Mouse (Mus musculus) liver, embryonic 13.5 days (tissue): ENCODE measurements around the gene Slc39a11. TPM values are rescaled to one million over a fixed set of nuclear protein-coding genes. Genes with fewer than 3 reads are reported as not detected.

Experiments used
- ATAC-seq: fragments of 200-750 bp; cut with Nextera tagmentation; 2 replicates; pipeline ENCODE4 v1.8.0; 2017; ENCODE audit warnings: low read depth, mild to moderate bottlenecking, moderate number of reproducible peaks, moderate library complexity
- DNase-seq: peaks from one replicate; pipeline ENCODE4 v3.0.0; 2022
- H3K27ac ChIP-seq: fragments of 300-500 bp; sonication (generic); 2 replicates; pipeline ENCODE4 v1.5.1; 2015; ENCODE audit warnings: moderate library complexity, mild to moderate bottlenecking, inconsistent platforms
- H3K27me3 ChIP-seq: fragments of 300-500 bp; sonication (generic); 2 replicates; pipeline ENCODE4 v1.6.1; 2015; ENCODE audit warnings: mild to moderate bottlenecking, inconsistent platforms
- H3K36me3 ChIP-seq: fragments of 300-500 bp; sonication (generic); 2 replicates; pipeline ENCODE4 v1.6.1; 2015; ENCODE audit warnings: mild to moderate bottlenecking, inconsistent platforms
- H3K4me1 ChIP-seq: fragments of 300-500 bp; sonication (generic); replicated peaks from 2 replicates; pipeline ENCODE4 v1.6.1; 2015; ENCODE audit warnings: inconsistent platforms
- H3K4me2 ChIP-seq: fragments of 300-500 bp; sonication (generic); 2 replicates; pipeline ENCODE4 v1.6.1; 2015; ENCODE audit warnings: inconsistent platforms, mild to moderate bottlenecking, moderate library complexity
- H3K4me3 ChIP-seq: fragments of 300-500 bp; sonication (generic); replicated peaks from 2 replicates; pipeline ENCODE4 v1.5.1; 2015; ENCODE audit warnings: mild to moderate bottlenecking, inconsistent platforms
- H3K9ac ChIP-seq: fragments of 300-500 bp; sonication (generic); 2 replicates; pipeline ENCODE4 v1.6.1; 2015; ENCODE audit warnings: mild to moderate bottlenecking, inconsistent platforms
- H3K9me3 ChIP-seq: fragments of 300-500 bp; sonication (generic); replicated peaks from 2 replicates; pipeline ENCODE4 v1.6.1; 2016; ENCODE audit warnings: inconsistent platforms
- WGBS: fragments of 180-500 bp; shearing (Covaris S2); methylation state at CpG from one replicate; pipeline ENCODE4 v1.1.7; 2015; ENCODE audit not compliant: insufficient replicate concordance; 5-methylcytosine and 5-hydroxymethylcytosine counted together
- polyA plus RNA-seq: library from polyadenylated mRNA; unstranded; fragments of >200 nt; fragmentation: Nextera tagmentation; extraction: Ambion mirVana; gene quantifications from 2 replicates; pipeline ENCODE4 v1.2.1, GENCODE M21; 2015

The Slc39a11 gene
- polyA plus RNA-seq, 1 experiment from 2014 or later = 15.0 TPM

DNA sequence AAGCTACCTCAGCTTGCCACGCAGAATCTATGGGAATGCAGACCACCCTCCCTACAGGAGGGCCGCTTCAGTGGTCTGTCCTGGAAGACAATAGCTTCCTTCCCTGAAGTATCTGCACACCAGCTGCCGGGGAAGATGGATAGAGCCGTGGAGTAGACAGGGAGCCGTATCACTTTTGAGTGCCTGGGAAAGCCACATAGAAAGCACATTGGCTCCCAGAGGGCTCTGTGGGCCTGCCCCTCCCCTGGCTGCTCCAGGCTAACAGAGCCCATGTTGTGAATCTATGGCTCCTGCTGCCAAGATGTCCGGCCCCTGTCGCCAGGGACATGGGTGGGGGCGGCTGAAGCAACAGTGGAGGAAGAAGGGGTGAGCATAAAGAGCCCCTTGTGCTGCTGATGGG lies 355.4 kb downstream of the Slc39a11 start:
- H3K9me3 ChIP-seq = no peaks in the 10 kb centered on the region
- H3K36me3 ChIP-seq = no peaks in the 10 kb centered on the region

GRCm38 (mm10) chr11:113292906-113293614 lies 356.8 kb downstream of the Slc39a11 start:
- Histone ChIP-seq H3K4me3 (no peak overlapping the region), H3K4me1 (peaks cover 11% of the 10 kb centered on the region; the same call in 1 of the 2 replicates), H3K27me3 (no peaks in the 10 kb centered on the region), H3K36me3 (no peaks in the 10 kb centered on the region), H3K27ac (no peak overlapping the region), H3K9ac (no peak overlapping the region), H3K9me3 (no peaks in the 10 kb centered on the region), H3K4me2 (no peak overlapping the region)
- ATAC-seq (no peak), DNase-seq (no peak)
- WGBS = 68% methylated on average over 13 of the region's 13 CpGs

More for the DNA sequence above, 355.4 kb downstream of the Slc39a11 start:
- Histone ChIP-seq H3K27me3 (no peaks in the 10 kb centered on the region), H3K4me1 (peaks cover 8% of the 10 kb centered on the region; the same call in 1 of the 2 replicates), H3K4me3 (no peak overlapping the region), H3K4me2 (no peak overlapping the region), H3K27ac (no peak overlapping the region), H3K9ac (no peak overlapping the region)
- no peak for ATAC-seq
- DNase-seq = no peak
- WGBS = 73% methylated on average over 8 of the region's 8 CpGs

- WGBS = 66% methylated on average over 17 of the region's 17 CpGs
- Histone ChIP-seq H3K4me2 (no peak overlapping the region), H3K4me1 (peaks cover 11% of the 10 kb centered on the region; the same call in 1 of the 2 replicates), H3K4me3 (no peak overlapping the region), H3K9me3 (no peaks in the 10 kb centered on the region), H3K36me3 (no peaks in the 10 kb centered on the region), H3K9ac (no peak overlapping the region), H3K27me3 (no peaks in the 10 kb centered on the region), H3K27ac (no peak overlapping the region)
- DNase-seq (no peak), ATAC-seq (no peak)
Observed at GRCm38 (mm10) chr11:113291781-113292714, 357.8 kb downstream of the Slc39a11 start.

GRCm38 (mm10) chr11:113290911-113291310 lies 359.0 kb downstream of the Slc39a11 start:
- Histone ChIP-seq H3K4me1 (peaks cover 11% of the 10 kb centered on the region; the same call in 1 of the 2 replicates), H3K36me3 (no peaks in the 10 kb centered on the region), H3K9ac (no peak overlapping the region), H3K4me2 (no peak overlapping the region), H3K4me3 (no peak overlapping the region), H3K27me3 (no peaks in the 10 kb centered on the region), H3K27ac (no peak overlapping the region), H3K9me3 (no peaks in the 10 kb centered on the region)
- no peak for DNase-seq
- no peak for ATAC-seq
- 67% methylated on average over 14 of the region's 14 CpGs for WGBS

DNA sequence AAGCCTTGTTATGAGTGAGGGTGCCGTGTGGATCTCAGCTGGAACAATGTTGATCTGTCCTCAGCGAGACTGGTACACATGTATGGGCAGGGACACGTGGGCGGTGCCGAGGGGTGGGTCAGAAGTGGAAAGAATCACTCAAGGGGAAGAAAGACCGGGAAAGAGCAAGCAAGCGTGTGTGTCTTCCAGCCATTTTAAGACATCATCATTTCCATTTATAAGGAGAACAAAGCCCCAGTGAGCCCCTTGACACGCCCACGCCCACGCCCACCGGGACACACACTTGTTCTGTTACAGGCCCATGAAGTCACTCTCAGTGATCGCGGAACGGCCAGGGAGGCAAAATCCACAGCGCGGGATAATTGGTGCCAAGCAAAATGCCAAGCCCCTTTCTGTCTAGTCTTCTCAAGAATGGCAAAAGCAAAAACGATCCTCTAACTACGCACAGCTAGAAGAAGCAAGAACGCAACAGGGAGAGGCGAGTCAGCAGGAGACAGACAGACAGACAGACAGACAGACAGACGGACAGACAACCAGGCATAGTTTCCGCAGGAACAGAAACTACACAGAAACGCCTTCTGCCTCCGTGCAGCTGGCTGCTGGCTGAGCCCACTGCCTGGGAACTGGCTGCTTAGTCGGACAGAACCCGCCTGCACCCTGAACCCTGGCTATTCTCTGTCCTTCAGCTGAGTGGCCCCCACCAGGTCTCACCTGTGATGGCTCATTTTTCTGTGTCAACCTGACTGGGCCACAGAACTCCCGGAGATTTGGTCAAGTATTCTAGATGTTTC lies 364.7 kb downstream of the Slc39a11 start:
- no peak overlapping the region for H3K4me3 ChIP-seq
- no peaks in the 10 kb centered on the region for H3K9me3 ChIP-seq
- peaks cover 6% of the 10 kb centered on the region; the same call in 1 of the 2 replicates for H3K4me1 ChIP-seq
- ATAC-seq (no peak), DNase-seq (no peak)
- 74% methylated on average over 27 of the region's 27 CpGs for WGBS
- no peak overlapping the region for H3K4me2 ChIP-seq
- no peak overlapping the region for H3K9ac ChIP-seq
- H3K27me3 ChIP-seq = no peaks in the 10 kb centered on the region
- H3K27ac ChIP-seq = no peak overlapping the region
- H3K36me3 ChIP-seq = no peaks in the 10 kb centered on the region

DNA sequence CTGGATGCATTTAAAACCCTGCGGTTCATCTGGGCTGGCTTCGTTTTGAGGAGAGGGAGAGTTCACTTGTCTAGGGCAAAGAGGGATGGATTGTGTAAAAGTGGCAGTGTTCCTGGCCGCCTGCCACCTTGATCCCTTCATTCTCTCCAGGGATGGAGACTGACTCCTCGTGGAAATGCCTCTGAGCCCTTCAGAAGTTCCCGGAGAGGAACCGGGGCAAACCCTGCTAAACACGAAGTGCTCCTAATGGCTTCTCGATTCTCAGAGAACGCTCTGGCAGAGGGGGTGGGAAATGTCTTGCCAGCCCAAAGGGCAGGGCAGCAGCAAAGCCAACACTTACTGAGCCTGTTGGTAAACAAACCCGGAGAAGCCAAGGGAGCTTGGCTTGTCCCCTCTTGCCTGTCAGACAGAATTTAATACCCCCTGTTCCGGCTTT lies 366.5 kb downstream of the Slc39a11 start:
- H3K9ac ChIP-seq = no peak overlapping the region
- no peaks in the 10 kb centered on the region for H3K4me1 ChIP-seq
- no peaks in the 10 kb centered on the region for H3K36me3 ChIP-seq
- DNase-seq (no peak), ATAC-seq (no peak)
- H3K4me2 ChIP-seq = no peak overlapping the region
- H3K27me3 ChIP-seq = no peaks in the 10 kb centered on the region
- WGBS = 42% methylated on average over 11 of the region's 11 CpGs
- H3K27ac ChIP-seq = no peak overlapping the region
- H3K4me3 ChIP-seq = no peak overlapping the region
- no peaks in the 10 kb centered on the region for H3K9me3 ChIP-seq

GRCm38 (mm10) chr11:113278238-113278637 lies 371.6 kb downstream of the Slc39a11 start:
- Histone ChIP-seq H3K4me1 (0 out of 2 replicates have a peak, but pooled peaks cover 5% of the 10 kb centered on the region), H3K27ac (no peak overlapping the region), H3K36me3 (no peaks in the 10 kb centered on the region), H3K27me3 (no peaks in the 10 kb centered on the region), H3K9me3 (no peaks in the 10 kb centered on the region), H3K9ac (no peak overlapping the region), H3K4me3 (no peak overlapping the region), H3K4me2 (no peak overlapping the region)
- no peak for DNase-seq
- 75% methylated on average over 6 of the region's 6 CpGs for WGBS
- no peak for ATAC-seq

- Histone ChIP-seq H3K9ac (no peak overlapping the region), H3K36me3 (no peaks in the 10 kb centered on the region), H3K4me3 (no peak overlapping the region), H3K4me2 (no peak overlapping the region), H3K9me3 (no peaks in the 10 kb centered on the region), H3K27me3 (no peaks in the 10 kb centered on the region), H3K27ac (no peak overlapping the region), H3K4me1 (0 out of 2 replicates have a peak, but pooled peaks cover 5% of the 10 kb centered on the region)
- DNase-seq = no peak
- WGBS = 53% methylated on average over 10 of the region's 10 CpGs
- ATAC-seq = no peak
Observed at GRCm38 (mm10) chr11:113277034-113277612, 372.8 kb downstream of the Slc39a11 start.

DNA sequence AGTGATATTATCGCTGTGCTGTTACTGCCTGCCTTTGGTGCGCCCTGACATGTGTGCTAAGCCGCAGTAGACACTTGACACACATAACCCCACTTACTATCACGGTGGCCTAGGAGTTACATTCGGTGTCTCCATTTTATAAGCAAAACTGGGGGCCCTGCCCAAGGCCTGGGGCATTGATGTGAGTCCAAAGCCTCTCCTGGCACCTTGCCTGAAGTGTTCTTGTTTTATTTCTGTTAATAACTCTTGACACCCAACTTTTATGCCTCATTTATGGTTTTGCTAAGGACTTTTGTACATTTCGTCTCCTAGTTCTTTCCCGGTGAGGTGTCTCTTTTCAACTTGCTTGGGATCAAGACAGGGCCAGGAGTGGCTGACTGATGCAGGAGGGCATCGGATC lies 373.4 kb downstream of the Slc39a11 start:
- no peaks in the 10 kb centered on the region for H3K9me3 ChIP-seq
- 73% methylated on average over 8 of the region's 8 CpGs for WGBS
- no peak overlapping the region for H3K4me3 ChIP-seq
- H3K9ac ChIP-seq = no peak overlapping the region
- no peak overlapping the region for H3K4me2 ChIP-seq
- no peak for DNase-seq
- no peaks in the 10 kb centered on the region for H3K36me3 ChIP-seq
- ATAC-seq = no peak
- no peaks in the 10 kb centered on the region for H3K27me3 ChIP-seq
- H3K4me1 ChIP-seq = 0 out of 2 replicates have a peak, but pooled peaks cover 5% of the 10 kb centered on the region
- H3K27ac ChIP-seq = no peak overlapping the region

- DNase-seq (no peak), ATAC-seq (no peak)
- H3K27me3 ChIP-seq = no peaks in the 10 kb centered on the region
- H3K9ac ChIP-seq = no peak overlapping the region
- H3K9me3 ChIP-seq = no peaks in the 10 kb centered on the region
- no peak overlapping the region for H3K4me3 ChIP-seq
- H3K4me2 ChIP-seq = no peak overlapping the region
- H3K27ac ChIP-seq = no peak overlapping the region
- 73% methylated on average over 8 of the region's 8 CpGs for WGBS
- H3K36me3 ChIP-seq = no peaks in the 10 kb centered on the region
- H3K4me1 ChIP-seq = 0 out of 2 replicates have a peak, but pooled peaks cover 5% of the 10 kb centered on the region
Observed at GRCm38 (mm10) chr11:113274037-113274436, 375.8 kb downstream of the Slc39a11 start.
